Mouse (Mus musculus) neutrophil, adult 65 days (primary cell): Measurements from ENCODE around the gene Rab13. TPM values are rescaled to one million over a fixed set of nuclear protein-coding genes. Genes with fewer than 3 reads are reported as not detected.

ENCODE experiments used
- total RNA-seq: library from RNA; stranded (reverse); gene quantifications from 2 replicates; pipeline ENCODE4 v1.2.4, GENCODE M21; 2023

Gene Rab13
- total RNA-seq = 2.4 and 2.6 TPM in 2 replicates

GRCm38 (mm10) chr3:90213377-90213866, at the start of gene Rab13, which contains the start of gene Rps27:
Gene Rab13, plus strand, starts transcription at chr3:90213695.
Gene Rps27, minus strand, starts transcription at chr3:90213651.

GRCm38 (mm10) chr3:90231507-90232333, 18.2 kb downstream of the Rab13 start, which contains the start of gene Jtb:
Gene Jtb, plus strand, starts transcription at chr3:90231597.

DNA sequence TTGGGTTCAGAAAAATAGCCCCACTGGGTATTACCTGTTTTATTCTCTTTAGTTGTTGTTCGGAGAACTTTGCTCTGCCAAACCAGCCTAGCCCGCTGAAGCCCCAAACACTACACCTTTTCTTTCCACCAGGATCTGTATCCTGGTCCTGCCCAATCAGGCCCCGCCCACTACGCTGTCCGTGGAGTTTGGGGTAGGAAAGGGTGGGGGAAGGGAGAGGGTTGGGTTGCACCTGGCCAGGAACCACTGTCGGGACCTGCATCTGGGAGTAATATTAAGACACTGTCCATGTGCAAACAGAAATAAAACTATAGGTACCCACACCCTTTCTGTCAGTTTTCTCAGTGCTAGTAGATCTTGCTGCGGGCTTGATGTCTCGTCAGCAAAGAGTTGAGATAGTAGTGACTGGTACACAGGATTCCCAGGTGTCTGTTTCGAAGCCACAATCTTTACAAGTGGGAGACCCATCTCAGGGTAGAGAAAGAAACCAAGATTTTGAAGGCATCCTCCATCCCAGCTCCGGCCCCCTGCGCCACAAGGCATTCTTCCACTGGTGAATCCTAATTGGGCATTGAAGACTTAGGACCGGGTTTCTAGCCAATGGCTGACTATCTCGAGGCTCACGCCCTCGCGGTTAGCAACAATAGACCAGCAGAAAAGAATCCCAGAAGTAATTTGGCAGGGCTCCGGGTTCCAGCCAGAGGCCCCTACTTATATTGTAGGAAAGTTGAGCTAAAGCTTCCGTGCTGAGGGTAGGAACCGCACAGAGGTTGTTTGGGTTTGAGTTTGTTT, 29.7 kb downstream of the Rab13 start, which contains the start of gene Creb3l4:
Gene Creb3l4 (minus strand): TSS at position 529 of the 792 bp plus-strand sequence.

GRCm38 (mm10) chr3:90247960-90248745, 34.7 kb downstream of the Rab13 start, which contains the start of gene Slc39a1:
Gene Slc39a1, plus strand, starts transcription at chr3:90248172.

GRCm38 (mm10) chr3:90253653-90254418, 40.3 kb downstream of the Rab13 start, which contains the start of gene Crtc2:
Gene Crtc2, plus strand, starts transcription at chr3:90254163.

GRCm38 (mm10) chr3:90265034-90265931, 51.8 kb downstream of the Rab13 start, which contains the start of gene Dennd4b:
Gene Dennd4b, plus strand, starts transcription at chr3:90265185.

Other genes with a start within 250 kb of the Rab13 start
- gene Hax1, start 214.9 kb upstream of the Rab13 start, total RNA-seq = 26.2 and 34.0 TPM in 2 replicates
- 50.8 and 58.4 TPM in 2 replicates for gene 4933434E20Rik, start 162.1 kb upstream of the Rab13 start, total RNA-seq
- 142 and 164 TPM in 2 replicates for gene Ubap2l, start 161.1 kb upstream of the Rab13 start, total RNA-seq
- gene Tpm3, start 141.0 kb upstream of the Rab13 start, total RNA-seq = 990 and 1,148 TPM in 2 replicates
- 0.76 and 0.79 TPM in 2 replicates for gene Nup210l, start 109.6 kb upstream of the Rab13 start, total RNA-seq
- gene Rps27, start within 50 bp of the Rab13 start, total RNA-seq = 872 and 1,486 TPM in 2 replicates
- gene Jtb, start 17.9 kb downstream of the Rab13 start, total RNA-seq = 20.7 and 36.7 TPM in 2 replicates
- gene Creb3l4, start 29.8 kb downstream of the Rab13 start, total RNA-seq = not detected in 2 replicates
- 17.6 and 21.6 TPM in 2 replicates for gene Slc39a1, start 34.5 kb downstream of the Rab13 start, total RNA-seq
- 62.3 and 94.5 TPM in 2 replicates for gene Crtc2, start 40.5 kb downstream of the Rab13 start, total RNA-seq
- 55.9 and 71.7 TPM in 2 replicates for gene Dennd4b, start 51.5 kb downstream of the Rab13 start, total RNA-seq
- 67.4 and 68.3 TPM in 2 replicates for gene Gatad2b, start 79.5 kb downstream of the Rab13 start, total RNA-seq
- 0.50 and 0.76 TPM in 2 replicates for gene Slc27a3, start 176.2 kb downstream of the Rab13 start, total RNA-seq
- 40.4 and 44.8 TPM in 2 replicates for gene Ints3, start 219.9 kb downstream of the Rab13 start, total RNA-seq